Mouse (Mus musculus): Measurements from ENCODE around the gene Pank4. TPM values are rescaled to one million over a fixed set of nuclear protein-coding genes. Genes with fewer than 3 reads are reported as not detected.

Pank4 gene
- polyA plus RNA-seq, 1 experiment from 2014 or later: 48.3 TPM

DNA sequence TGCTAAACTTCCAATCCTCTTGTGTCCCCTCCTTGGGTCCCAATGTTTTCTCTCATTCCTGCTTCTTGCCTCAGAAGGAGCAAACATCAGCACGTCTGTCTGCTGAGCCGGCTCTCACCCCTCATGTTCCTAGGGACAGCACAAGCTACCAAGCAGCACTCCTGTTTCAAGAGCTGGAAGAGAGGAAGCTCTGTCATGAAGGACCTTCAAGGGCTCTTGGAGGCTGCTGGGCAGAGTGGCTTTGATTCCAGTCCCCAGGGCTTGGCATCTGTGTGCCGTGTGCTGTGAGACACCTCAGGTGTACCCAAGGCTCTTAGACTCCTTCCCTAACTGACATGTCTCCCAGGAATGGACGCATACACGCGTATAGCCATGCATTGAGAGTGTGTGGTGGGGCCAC lies 17.2 kb downstream of the Pank4 start:
- H3K36me3 ChIP-seq: peaks cover 61% of the 10 kb centered on the region
- WGBS: 86% methylated on average over 6 of the region's 6 CpGs
- no peak for ATAC-seq (ENCODE audit: insufficient number of reproducible peaks, insufficient read depth, low FRiP score, low TSS enrichment, low read depth)

GRCm38 (mm10) chr4:154981530-154981929 lies 17.6 kb downstream of the Pank4 start:
- Histone ChIP-seq H3K4me1 (peaks cover 18% of the 10 kb centered on the region), H3K36me3 (peaks cover 56% of the 10 kb centered on the region), H3K27me3 (peaks cover 15% of the 10 kb centered on the region), H3K9me3 (no peaks in the 10 kb centered on the region), H3K4me2 (no peak overlapping the region), H3K9ac (no peak overlapping the region), H3K27ac (no peak overlapping the region), H3K4me3 (no peak overlapping the region)
- 43% methylated on average over 7 of the region's 7 CpGs for WGBS
- peak; percentile 61; the same call in 1 of the 2 replicates for ATAC-seq (ENCODE audit: insufficient number of reproducible peaks, insufficient read depth, low FRiP score, low TSS enrichment, low read depth)

More for the DNA sequence above, 17.2 kb downstream of the Pank4 start:
- Histone ChIP-seq H3K27me3 (peaks cover 15% of the 10 kb centered on the region), H3K27ac (no peak overlapping the region), H3K4me2 (no peak overlapping the region), H3K9me3 (no peaks in the 10 kb centered on the region), H3K4me3 (no peak overlapping the region), H3K4me1 (peaks cover 13% of the 10 kb centered on the region), H3K9ac (no peak overlapping the region)

GRCm38 (mm10) chr4:154982247-154983120 lies 18.6 kb downstream of the Pank4 start:
- 73% methylated on average over 19 of the region's 19 CpGs for WGBS
- Histone ChIP-seq H3K4me1 (peaks cover 19% of the 10 kb centered on the region), H3K27ac (no peak overlapping the region)

GRCm38 (mm10) chr4:154983767-154984166 lies 19.8 kb downstream of the Pank4 start:
- H3K27me3 ChIP-seq: peaks cover 15% of the 10 kb centered on the region
- H3K4me1 ChIP-seq: peaks cover 19% of the 10 kb centered on the region
- H3K36me3 ChIP-seq: peaks cover 34% of the 10 kb centered on the region
- ATAC-seq (ENCODE audit: insufficient number of reproducible peaks, insufficient read depth, low FRiP score, low TSS enrichment, low read depth): no peak
- H3K9me3 ChIP-seq: no peaks in the 10 kb centered on the region
- H3K9ac ChIP-seq: peak overlapping the region; percentile 44; the same call in 1 of the 2 replicates
- no peak overlapping the region for H3K4me3 ChIP-seq
- H3K27ac ChIP-seq: no peak overlapping the region
- WGBS: 16% methylated on average over 24 of the region's 24 CpGs
- H3K4me2 ChIP-seq: no peak overlapping the region

More at GRCm38 (mm10) chr4:154982247-154983120, 18.6 kb downstream of the Pank4 start:
- Histone ChIP-seq H3K36me3 (peaks cover 47% of the 10 kb centered on the region), H3K4me2 (no peak overlapping the region), H3K9ac (no peak overlapping the region), H3K9me3 (no peaks in the 10 kb centered on the region), H3K27me3 (peaks cover 15% of the 10 kb centered on the region), H3K4me3 (no peak overlapping the region)
- ATAC-seq (ENCODE audit: insufficient number of reproducible peaks, insufficient read depth, low FRiP score, low TSS enrichment, low read depth): no peak

DNA sequence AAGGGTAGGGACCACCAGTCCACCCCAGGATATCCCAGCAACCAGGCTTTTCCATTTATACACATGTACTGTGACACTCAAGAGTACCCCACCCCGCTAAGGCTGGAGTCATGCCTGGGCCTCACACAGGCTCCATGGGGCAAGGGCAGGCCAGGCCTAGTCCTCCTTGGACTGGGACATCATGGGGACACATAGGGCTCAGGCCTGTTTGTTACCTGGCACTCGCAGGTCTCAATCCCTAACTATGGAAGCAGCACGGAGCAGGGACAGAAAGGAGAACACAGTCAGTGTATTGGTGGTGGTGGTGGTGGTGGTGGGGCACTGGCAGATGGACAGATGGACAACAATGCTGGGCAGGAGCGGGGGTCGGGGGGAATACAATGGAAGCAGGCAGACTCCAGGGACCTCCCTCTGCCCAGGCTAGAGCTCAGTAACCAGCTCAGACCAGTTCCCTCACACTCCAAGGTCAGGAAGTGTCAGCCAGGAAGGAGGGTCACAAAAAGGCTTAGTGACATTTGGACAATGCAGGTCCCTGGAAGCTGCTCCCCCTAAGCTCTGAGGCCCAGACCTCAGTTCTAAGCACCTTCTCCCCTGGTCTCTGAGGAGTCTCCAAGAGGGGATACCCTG lies 21.3 kb downstream of the Pank4 start:
- peak overlapping the region; percentile 63 for H3K9ac ChIP-seq
- no peak overlapping the region for H3K27ac ChIP-seq
- peaks cover 19% of the 10 kb centered on the region for H3K4me1 ChIP-seq
- no peak for ATAC-seq (ENCODE audit: insufficient number of reproducible peaks, insufficient read depth, low FRiP score, low TSS enrichment, low read depth)
- peak overlapping the region; percentile 48 for H3K4me2 ChIP-seq
- peaks cover 19% of the 10 kb centered on the region for H3K36me3 ChIP-seq
- H3K4me3 ChIP-seq: no peak overlapping the region
- H3K27me3 ChIP-seq: peaks cover 15% of the 10 kb centered on the region
- 84% methylated on average over 5 of the region's 5 CpGs for WGBS
- H3K9me3 ChIP-seq: no peaks in the 10 kb centered on the region

DNA sequence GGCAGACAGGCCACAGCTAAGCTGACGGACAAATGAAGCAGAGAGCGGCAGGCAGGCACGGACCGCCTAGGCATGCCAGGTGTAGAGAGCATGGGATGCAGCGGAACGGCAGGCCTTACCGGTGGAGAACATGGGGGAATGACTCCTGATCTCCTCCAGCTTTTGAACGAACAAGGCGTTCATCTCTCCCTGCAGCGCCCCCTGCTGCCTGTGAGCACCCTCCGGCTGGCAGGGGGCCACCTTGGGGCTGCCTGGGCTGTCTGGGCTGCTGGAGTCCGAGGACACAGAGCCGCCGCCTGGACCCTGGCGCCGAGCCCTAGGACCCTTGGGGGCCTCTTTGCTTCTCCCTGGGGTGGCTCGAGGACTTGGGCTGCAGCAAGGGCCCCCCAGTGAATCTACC lies 22.2 kb downstream of the Pank4 start:
- Histone ChIP-seq H3K36me3 (peaks cover 11% of the 10 kb centered on the region), H3K27ac (no peak overlapping the region), H3K9ac (peak overlapping the region; percentile 63), H3K27me3 (peaks cover 15% of the 10 kb centered on the region), H3K4me3 (peak overlapping the region; percentile 23), H3K9me3 (no peaks in the 10 kb centered on the region), H3K4me2 (peak overlapping the region; percentile 48), H3K4me1 (peaks cover 19% of the 10 kb centered on the region)
- WGBS: 21% methylated on average over 17 of the region's 17 CpGs
- ATAC-seq (ENCODE audit: insufficient number of reproducible peaks, insufficient read depth, low FRiP score, low TSS enrichment, low read depth): no peak

GRCm38 (mm10) chr4:154986750-154987149 lies 22.8 kb downstream of the Pank4 start:
- no peaks in the 10 kb centered on the region for H3K9me3 ChIP-seq
- peaks cover 19% of the 10 kb centered on the region for H3K4me1 ChIP-seq
- H3K4me3 ChIP-seq: no peak overlapping the region
- no peak overlapping the region for H3K27ac ChIP-seq
- no peak for ATAC-seq (ENCODE audit: insufficient number of reproducible peaks, insufficient read depth, low FRiP score, low TSS enrichment, low read depth)
- H3K36me3 ChIP-seq: 0 out of 2 replicates have a peak, but pooled peaks cover 5% of the 10 kb centered on the region
- H3K9ac ChIP-seq: no peak overlapping the region
- H3K4me2 ChIP-seq: no peak overlapping the region
- H3K27me3 ChIP-seq: peaks cover 15% of the 10 kb centered on the region
- WGBS: 66% methylated on average over 15 of the region's 15 CpGs

DNA sequence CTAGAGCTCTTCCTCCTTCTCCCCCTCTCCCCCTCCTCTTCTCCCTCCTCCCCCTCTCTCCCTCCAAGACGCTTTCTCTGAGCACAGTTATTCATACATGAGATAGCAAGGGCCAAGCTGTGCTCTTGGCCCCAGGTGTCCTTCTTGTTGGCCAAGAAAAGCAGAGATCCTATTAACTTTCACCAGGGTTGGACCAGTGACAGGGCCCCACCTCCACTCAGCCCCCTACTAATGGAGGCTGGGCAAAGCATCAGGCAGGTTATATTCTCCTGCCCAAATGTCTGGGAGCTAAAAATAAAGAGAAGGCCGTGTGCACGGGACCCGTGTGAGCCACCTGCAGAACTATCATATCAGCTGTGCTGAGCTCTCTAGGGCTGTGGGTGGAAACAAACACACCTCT lies 31.0 kb downstream of the Pank4 start:
- no peaks in the 10 kb centered on the region for H3K9me3 ChIP-seq
- no peaks in the 10 kb centered on the region for H3K27me3 ChIP-seq
- no peaks in the 10 kb centered on the region for H3K36me3 ChIP-seq
- no peak overlapping the region for H3K27ac ChIP-seq
- no peak for ATAC-seq (ENCODE audit: insufficient number of reproducible peaks, insufficient read depth, low FRiP score, low TSS enrichment, low read depth)
- peaks cover 16% of the 10 kb centered on the region for H3K4me1 ChIP-seq
- H3K4me3 ChIP-seq: no peak overlapping the region
- 60% methylated on average over 4 of the region's 4 CpGs for WGBS
- H3K4me2 ChIP-seq: no peak overlapping the region
- no peak overlapping the region for H3K9ac ChIP-seq

DNA sequence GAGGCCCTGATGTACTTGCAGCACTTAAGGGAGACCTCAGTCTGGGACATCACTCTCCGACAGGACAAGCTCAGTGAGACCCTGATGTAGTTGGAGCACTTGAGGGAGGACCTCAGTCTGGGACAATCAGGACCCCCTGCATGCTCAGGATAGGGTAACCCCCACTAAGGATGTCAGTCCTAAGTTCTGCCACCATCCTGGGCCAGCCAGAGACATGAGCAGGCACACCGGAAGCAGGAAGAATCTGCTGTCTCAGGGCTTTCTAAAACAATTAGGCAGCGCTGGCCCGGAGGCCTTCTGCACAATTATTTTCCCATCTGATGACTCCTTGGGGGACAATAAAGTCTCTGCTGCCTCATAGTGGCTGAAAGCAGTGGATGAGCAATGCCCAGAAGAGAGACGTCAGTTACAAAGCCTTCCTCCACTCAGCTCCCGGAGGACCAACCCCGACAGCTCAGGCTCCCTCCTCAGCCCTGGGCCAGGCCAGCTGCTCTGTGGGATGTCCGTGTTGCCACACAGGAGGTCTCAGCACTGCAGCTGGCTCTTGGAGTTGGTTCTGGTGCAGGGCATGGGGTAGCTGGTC lies 32.7 kb downstream of the Pank4 start:
- Histone ChIP-seq H3K4me3 (no peak overlapping the region), H3K27ac (no peak overlapping the region), H3K36me3 (no peaks in the 10 kb centered on the region), H3K4me1 (peaks cover 16% of the 10 kb centered on the region), H3K27me3 (no peaks in the 10 kb centered on the region), H3K9ac (no peak overlapping the region), H3K9me3 (no peaks in the 10 kb centered on the region), H3K4me2 (no peak overlapping the region)
- 0 out of 2 replicates have a peak, but pooled peaks have one; percentile 15 for ATAC-seq (ENCODE audit: insufficient number of reproducible peaks, insufficient read depth, low FRiP score, low TSS enrichment, low read depth)
- 38% methylated on average over 8 of the region's 8 CpGs for WGBS

- H3K27me3 ChIP-seq: no peaks in the 10 kb centered on the region
- H3K9me3 ChIP-seq: no peaks in the 10 kb centered on the region
- H3K4me1 ChIP-seq: no peaks in the 10 kb centered on the region; the same call in 1 of the 2 replicates
- no peak overlapping the region for H3K4me3 ChIP-seq
- H3K9ac ChIP-seq: no peak overlapping the region
- ATAC-seq (ENCODE audit: insufficient number of reproducible peaks, insufficient read depth, low FRiP score, low TSS enrichment, low read depth): no peak
- no peaks in the 10 kb centered on the region for H3K36me3 ChIP-seq
- WGBS: 75% methylated on average over 5 of the region's 5 CpGs
- no peak overlapping the region for H3K27ac ChIP-seq
- no peak overlapping the region for H3K4me2 ChIP-seq
Observed at GRCm38 (mm10) chr4:154999379-154999778, 35.5 kb downstream of the Pank4 start.

DNA sequence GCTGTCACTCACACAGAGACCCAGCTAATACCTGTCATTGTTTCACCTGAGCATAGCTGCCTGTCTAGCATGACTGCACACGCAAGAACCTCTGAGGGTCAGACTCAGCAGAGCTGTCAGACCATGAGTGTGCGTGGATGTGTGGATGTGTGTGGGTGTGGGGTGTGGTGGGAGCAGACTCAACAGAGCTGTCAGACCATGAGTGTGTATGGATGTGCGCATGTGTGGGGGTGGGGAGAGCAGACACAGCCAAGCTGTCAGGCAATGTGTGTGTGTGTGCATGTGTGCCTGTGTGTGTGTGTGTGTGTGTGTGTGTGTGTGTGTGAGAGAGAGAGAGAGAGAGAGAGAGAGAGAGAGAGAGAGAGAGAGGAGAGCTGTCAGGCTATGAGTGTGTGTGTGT lies 41.4 kb downstream of the Pank4 start:
- Histone ChIP-seq H3K27me3 (no peaks in the 10 kb centered on the region), H3K4me3 (no peak overlapping the region), H3K9ac (no peak overlapping the region), H3K9me3 (no peaks in the 10 kb centered on the region), H3K4me2 (no peak overlapping the region), H3K27ac (no peak overlapping the region), H3K4me1 (0 out of 2 replicates have a peak, but pooled peaks cover 3% of the 10 kb centered on the region), H3K36me3 (no peaks in the 10 kb centered on the region)
- WGBS: 83% methylated on average over 3 of the region's 3 CpGs
- ATAC-seq (ENCODE audit: insufficient number of reproducible peaks, insufficient read depth, low FRiP score, low TSS enrichment, low read depth): no peak
